Mouse (Mus musculus) forebrain, embryonic 10.5 days (tissue): ENCODE measurements around the gene Gm42791. TPM values are rescaled to one million over a fixed set of nuclear protein-coding genes. Genes with fewer than 3 reads are reported as not detected.

Source experiments
- DNase-seq: peaks from one replicate; pipeline ENCODE4 v3.0.0-alpha.2; 2017; ENCODE audit warnings: low spot score; ENCODE audit errors: extremely low spot score
- H3K27ac ChIP-seq: fragments of 300-500 bp; sonication (generic); 2 replicates; pipeline ENCODE4 v1.5.1; 2016; ENCODE audit warnings: mild to moderate bottlenecking
- H3K27me3 ChIP-seq: fragments of 300-500 bp; sonication (generic); 2 replicates; pipeline ENCODE4 v1.6.1; 2016; ENCODE audit warnings: mild to moderate bottlenecking; ENCODE audit not compliant: poor library complexity, severe bottlenecking
- H3K36me3 ChIP-seq: fragments of 300-500 bp; sonication (generic); replicated peaks from 2 replicates; pipeline ENCODE4 v1.6.1; 2016; ENCODE audit warnings: mild to moderate bottlenecking, moderate library complexity
- H3K4me1 ChIP-seq: fragments of 300-500 bp; sonication (generic); 2 replicates; pipeline ENCODE4 v1.6.1; 2016
- H3K4me3 ChIP-seq: fragments of 300-500 bp; sonication (generic); 2 replicates; pipeline ENCODE4 v1.5.1; 2016; ENCODE audit warnings: mild to moderate bottlenecking, moderate library complexity
- H3K9me3 ChIP-seq: fragments of 300-500 bp; sonication (generic); 2 replicates; pipeline ENCODE4 v1.6.1; 2016; ENCODE audit warnings: mild to moderate bottlenecking, moderate library complexity
- WGBS: fragments of 180-500 bp; shearing (Covaris S2); methylation state at CpG from one replicate; pipeline ENCODE4 v1.1.7; 2016; 5-methylcytosine and 5-hydroxymethylcytosine counted together
- polyA plus RNA-seq: library from polyadenylated mRNA; unstranded; fragments of >200 nt; fragmentation: Nextera tagmentation; extraction: Ambion mirVana; gene quantifications from 2 replicates; pipeline ENCODE4 v1.2.1, GENCODE M21; 2016

Gm42791 gene
- polyA plus RNA-seq: 1.2 and 2.5 TPM in 2 replicates

DNA sequence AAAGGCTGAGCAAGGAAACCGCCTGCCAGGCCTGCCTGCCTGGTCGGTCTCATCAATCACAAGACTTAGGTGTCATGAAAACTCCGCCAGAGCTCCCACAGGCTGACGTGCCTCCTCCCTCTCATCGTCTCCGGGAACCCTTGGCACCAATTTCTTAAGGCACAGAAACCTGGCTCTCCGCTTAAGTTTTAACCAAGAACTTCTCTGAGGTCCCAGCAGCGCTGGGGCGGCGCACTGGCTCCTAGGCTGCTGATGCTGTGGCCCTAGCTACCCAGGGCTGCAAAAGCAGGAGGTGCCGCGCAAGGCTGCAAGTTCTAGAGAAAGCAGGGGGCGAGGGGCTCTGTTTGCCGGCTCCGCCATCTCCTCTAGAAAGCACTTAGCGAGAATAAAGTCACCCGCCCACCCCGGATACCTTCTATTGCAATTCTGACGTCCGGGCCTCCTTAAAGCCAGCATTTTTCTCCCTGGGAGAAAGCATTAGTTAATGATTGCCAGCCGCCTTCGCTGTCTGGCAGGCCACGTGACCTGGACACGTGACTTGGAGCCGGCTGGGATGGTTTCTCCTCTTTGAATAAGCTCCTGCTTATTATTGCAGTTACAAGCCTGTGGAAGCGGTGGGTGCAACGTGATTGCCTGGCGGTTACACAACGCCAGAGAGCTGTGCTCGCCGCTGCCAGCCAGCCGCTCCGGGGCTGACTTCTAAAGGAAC lies at the start of gene Gm42791:
TSS of gene Gm42791 (minus strand) at position 442 of the 709 bp plus-strand sequence.
- Histone ChIP-seq H3K4me3 (peak within 1 kb of the TSS; percentile 62), H3K27me3 (no peaks in the 10 kb centered on the region), H3K27ac (peak within 1 kb of the TSS; percentile 92), H3K4me1 (peaks cover 28% of the 10 kb centered on the region), H3K36me3 (peaks cover 23% of the 10 kb centered on the region), H3K9me3 (peaks cover 23% of the 10 kb centered on the region; the same call in 1 of the 2 replicates)
- peak; percentile 90 for DNase-seq
- WGBS: 2% methylated on average over 33 of the region's 33 CpGs

GRCm38 (mm10) chr5:149044067-149044466 lies 49.1 kb upstream of the Gm42791 start:
- DNase-seq: no peak
- Histone ChIP-seq H3K36me3 (peaks cover 54% of the 10 kb centered on the region), H3K4me3 (no peak overlapping the region), H3K27me3 (no peaks in the 10 kb centered on the region), H3K4me1 (no peaks in the 10 kb centered on the region), H3K27ac (no peak overlapping the region), H3K9me3 (peaks cover 7% of the 10 kb centered on the region; the same call in 1 of the 2 replicates)
- WGBS: 87% methylated on average over 4 of the region's 4 CpGs

DNA sequence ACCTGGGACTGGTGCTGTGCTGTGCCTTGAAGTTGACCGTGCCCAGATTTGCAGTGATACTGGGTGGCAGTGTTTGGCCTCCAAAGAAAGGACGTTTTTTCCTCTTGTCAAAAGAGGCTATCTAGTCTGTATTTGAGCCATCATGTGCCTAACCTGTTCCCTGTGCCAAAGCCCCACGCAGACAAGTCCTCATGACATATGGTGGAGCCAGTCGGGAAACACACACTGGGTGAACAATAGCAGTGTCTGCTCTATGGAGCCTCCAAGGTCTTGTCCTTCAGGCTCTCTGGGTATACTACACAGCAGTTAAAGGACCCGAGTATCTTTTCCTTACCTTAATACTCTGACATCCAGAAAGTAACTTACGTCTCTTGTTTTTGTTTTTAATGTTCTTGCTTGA lies 48.3 kb upstream of the Gm42791 start:
- 87% methylated on average over 6 of the region's 6 CpGs for WGBS
- H3K4me1 ChIP-seq: no peaks in the 10 kb centered on the region
- no peak overlapping the region for H3K4me3 ChIP-seq
- peaks cover 49% of the 10 kb centered on the region for H3K36me3 ChIP-seq
- no peaks in the 10 kb centered on the region for H3K27me3 ChIP-seq
- H3K27ac ChIP-seq: no peak overlapping the region
- DNase-seq: no peak
- peaks cover 7% of the 10 kb centered on the region; the same call in 1 of the 2 replicates for H3K9me3 ChIP-seq

DNA sequence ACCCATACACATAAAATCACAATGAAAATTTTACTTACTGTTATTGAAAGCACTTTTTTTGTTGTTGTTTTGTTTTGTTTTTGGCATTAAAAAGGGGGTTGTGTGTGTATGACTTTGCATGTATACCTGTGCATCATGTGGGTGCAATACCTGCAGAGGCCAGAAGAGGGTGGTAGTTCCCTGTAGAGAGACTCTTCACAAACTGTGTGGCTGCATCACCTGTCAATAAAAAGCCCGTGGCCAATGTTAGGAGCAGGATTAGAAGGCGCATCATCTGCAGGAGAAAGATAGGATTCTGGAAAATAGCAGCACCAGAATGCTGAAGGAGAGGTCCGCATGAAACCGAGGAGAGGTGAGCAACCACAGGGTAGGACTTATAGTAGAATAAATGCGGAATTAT lies 44.9 kb upstream of the Gm42791 start:
- DNase-seq: no peak
- Histone ChIP-seq H3K27me3 (no peaks in the 10 kb centered on the region), H3K27ac (no peak overlapping the region), H3K36me3 (peaks cover 33% of the 10 kb centered on the region), H3K9me3 (peaks cover 19% of the 10 kb centered on the region; the same call in 1 of the 2 replicates), H3K4me3 (no peak overlapping the region), H3K4me1 (peaks cover 3% of the 10 kb centered on the region; the same call in 1 of the 2 replicates)
- WGBS: 89% methylated on average over 5 of the region's 5 CpGs

GRCm38 (mm10) chr5:149037729-149038128 lies 42.8 kb upstream of the Gm42791 start:
- WGBS: 41% methylated on average over 10 of the region's 10 CpGs
- no peaks in the 10 kb centered on the region for H3K27me3 ChIP-seq

GRCm38 (mm10) chr5:149036920-149037319 lies 42.0 kb upstream of the Gm42791 start:
- Histone ChIP-seq H3K9me3 (peaks cover 19% of the 10 kb centered on the region; the same call in 1 of the 2 replicates), H3K4me1 (peaks cover 4% of the 10 kb centered on the region), H3K36me3 (peaks cover 15% of the 10 kb centered on the region), H3K27me3 (peaks cover under 1% of the 10 kb centered on the region), H3K4me3 (no peak overlapping the region), H3K27ac (no peak overlapping the region)
- DNase-seq: no peak
- WGBS: 91% methylated on average over 3 of the region's 3 CpGs

More at GRCm38 (mm10) chr5:149037729-149038128, 42.8 kb upstream of the Gm42791 start:
- peaks cover 19% of the 10 kb centered on the region; the same call in 1 of the 2 replicates for H3K9me3 ChIP-seq
- no peak for DNase-seq
- H3K27ac ChIP-seq: no peak overlapping the region
- no peak overlapping the region for H3K4me3 ChIP-seq
- peaks cover 21% of the 10 kb centered on the region for H3K36me3 ChIP-seq
- H3K4me1 ChIP-seq: peaks cover 3% of the 10 kb centered on the region; the same call in 1 of the 2 replicates

DNA sequence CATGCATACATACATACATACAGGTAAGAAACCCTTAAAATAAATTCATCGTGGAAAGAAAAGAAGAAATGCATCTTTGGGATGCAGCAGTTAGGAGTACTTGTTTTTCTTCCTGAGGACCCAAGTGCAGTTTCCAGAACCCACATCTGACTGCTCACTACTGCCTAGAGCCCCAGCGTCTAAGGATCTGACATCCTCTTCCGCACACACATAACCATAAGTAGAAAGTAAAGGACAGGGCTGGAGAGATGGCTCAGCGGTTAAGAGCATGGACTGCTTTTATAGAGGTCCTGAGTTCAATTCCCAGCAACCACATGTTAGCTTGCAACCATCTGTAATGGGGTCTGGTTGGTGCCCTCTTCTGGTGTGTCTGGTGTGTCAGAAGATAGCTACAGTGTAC lies 37.5 kb upstream of the Gm42791 start:
- WGBS: 96% methylated on average over 4 of the region's 4 CpGs
- Histone ChIP-seq H3K27ac (no peak overlapping the region), H3K9me3 (peaks cover 12% of the 10 kb centered on the region; the same call in 1 of the 2 replicates), H3K36me3 (peaks cover 7% of the 10 kb centered on the region), H3K4me1 (peaks cover 23% of the 10 kb centered on the region), H3K4me3 (no peak overlapping the region), H3K27me3 (peaks cover 15% of the 10 kb centered on the region)
- DNase-seq: no peak

DNA sequence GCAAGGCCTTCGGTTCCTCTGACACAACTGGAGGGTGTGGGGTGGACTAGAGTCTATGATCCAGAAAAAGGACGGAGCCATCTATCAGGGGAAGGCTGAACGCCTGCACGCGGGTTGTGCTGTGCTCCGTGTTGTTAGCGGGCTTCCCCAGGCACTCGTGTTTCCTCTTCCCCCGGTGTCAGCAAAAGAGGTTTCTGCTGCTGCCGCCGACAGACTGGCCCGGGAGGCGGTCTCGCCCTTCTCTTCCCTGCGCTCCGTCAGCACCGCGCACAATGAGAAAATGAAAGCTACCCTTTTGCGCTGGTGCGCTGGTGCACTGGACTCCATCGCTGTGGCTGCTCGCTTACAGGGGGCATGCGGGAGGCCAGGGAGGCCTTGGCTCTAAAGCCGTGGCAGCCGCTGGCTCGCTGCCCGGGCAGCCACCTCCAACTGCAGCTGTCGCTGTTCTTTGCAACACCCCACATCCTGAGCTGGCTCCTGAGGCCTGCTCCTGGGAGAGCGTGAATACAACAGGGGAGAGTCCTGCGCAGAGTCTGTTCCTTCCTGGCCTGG lies 36.3 kb upstream of the Gm42791 start:
- WGBS: 6% methylated on average over 30 of the region's 30 CpGs

DNA sequence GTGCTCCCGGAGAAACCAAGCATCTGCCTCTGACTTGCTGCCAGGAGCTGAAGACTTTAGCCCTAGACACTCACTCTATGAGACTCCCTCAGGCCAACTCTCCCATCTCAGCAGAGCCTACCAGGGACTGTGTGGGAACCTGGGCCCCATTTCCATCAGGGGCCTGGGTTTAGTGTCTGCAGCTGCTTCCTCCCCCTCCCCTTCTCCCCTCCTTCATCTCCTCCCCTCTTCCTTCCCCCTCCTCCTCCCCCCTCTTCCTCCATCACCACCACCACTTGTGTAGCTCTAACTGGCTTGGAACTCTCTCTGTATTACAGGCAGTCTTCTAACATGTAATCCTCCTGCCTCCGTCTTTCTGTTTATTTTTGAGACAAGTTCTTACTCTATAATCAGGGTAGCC lies 35.2 kb upstream of the Gm42791 start:
- H3K4me1 ChIP-seq: peaks cover 23% of the 10 kb centered on the region
- no peak for DNase-seq
- H3K4me3 ChIP-seq: no peak overlapping the region
- peak overlapping the region; percentile 35; the same call in 1 of the 2 replicates for H3K27ac ChIP-seq
- H3K27me3 ChIP-seq: peaks cover 15% of the 10 kb centered on the region
- peaks cover 5% of the 10 kb centered on the region; the same call in 1 of the 2 replicates for H3K9me3 ChIP-seq
- H3K36me3 ChIP-seq: no peaks in the 10 kb centered on the region
- 58% methylated on average over 2 of the region's 2 CpGs for WGBS

More for the DNA sequence above, 36.3 kb upstream of the Gm42791 start:
- Histone ChIP-seq H3K9me3 (peaks cover 9% of the 10 kb centered on the region; the same call in 1 of the 2 replicates), H3K36me3 (0 out of 2 replicates have a peak, but pooled peaks cover 1% of the 10 kb centered on the region), H3K4me1 (peaks cover 23% of the 10 kb centered on the region), H3K27me3 (peaks cover 15% of the 10 kb centered on the region), H3K27ac (peak overlapping the region; percentile 86), H3K4me3 (peak overlapping the region; percentile 49)
- peak; percentile 58 for DNase-seq

DNA sequence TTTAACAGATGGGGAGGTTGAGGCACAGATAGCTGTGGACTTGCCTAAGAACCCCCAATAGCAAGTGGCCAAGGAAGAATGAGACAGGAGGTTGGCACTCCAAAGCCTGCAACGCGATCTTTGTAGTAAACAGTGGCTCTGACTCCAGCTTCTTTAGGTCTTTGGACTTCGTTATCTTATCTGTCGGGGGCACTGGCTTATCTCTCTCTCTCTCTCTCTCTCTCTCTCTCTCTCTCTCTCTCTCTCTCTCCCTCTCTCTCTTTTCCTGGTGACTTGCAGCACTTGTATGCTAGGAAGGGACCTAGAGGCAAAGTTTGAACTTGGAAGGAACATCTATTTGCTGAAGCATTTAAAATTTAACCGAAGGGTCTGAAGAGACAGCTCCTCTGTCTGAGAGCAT lies 33.4 kb upstream of the Gm42791 start:
- H3K36me3 ChIP-seq: no peaks in the 10 kb centered on the region
- peaks cover 15% of the 10 kb centered on the region for H3K27me3 ChIP-seq
- H3K4me3 ChIP-seq: no peak overlapping the region
- DNase-seq: no peak
- 76% methylated on average over 5 of the region's 5 CpGs for WGBS
- H3K9me3 ChIP-seq: peaks cover 5% of the 10 kb centered on the region; the same call in 1 of the 2 replicates
- H3K27ac ChIP-seq: no peak overlapping the region
- H3K4me1 ChIP-seq: peaks cover 23% of the 10 kb centered on the region

DNA sequence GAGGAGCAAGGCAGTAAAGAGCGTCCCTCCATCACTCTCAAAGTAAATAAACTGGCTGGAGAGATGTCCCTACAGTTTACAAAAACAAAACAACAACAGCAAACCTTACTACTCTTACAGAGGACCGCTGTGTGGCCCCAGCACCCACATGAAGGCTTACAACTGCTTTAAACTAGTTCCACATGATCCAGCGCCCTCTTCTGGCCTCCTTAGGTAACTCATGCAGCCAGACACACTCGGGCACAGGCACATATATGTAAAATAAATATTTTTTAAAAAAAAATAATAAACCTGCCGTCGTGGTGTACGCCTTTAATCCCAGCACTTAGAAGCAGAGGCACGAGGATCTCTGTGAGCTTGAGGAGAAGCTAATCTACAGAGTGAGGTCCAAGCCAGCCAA lies 32.4 kb upstream of the Gm42791 start:
- no peak for DNase-seq
- Histone ChIP-seq H3K4me3 (no peak overlapping the region), H3K27me3 (peaks cover 15% of the 10 kb centered on the region), H3K4me1 (peaks cover 23% of the 10 kb centered on the region), H3K27ac (no peak overlapping the region), H3K36me3 (no peaks in the 10 kb centered on the region), H3K9me3 (peaks cover 5% of the 10 kb centered on the region; the same call in 1 of the 2 replicates)
- 82% methylated on average over 8 of the region's 8 CpGs for WGBS

- Histone ChIP-seq H3K27me3 (peaks cover 19% of the 10 kb centered on the region), H3K9me3 (no peaks in the 10 kb centered on the region), H3K36me3 (no peaks in the 10 kb centered on the region), H3K4me1 (peaks cover 12% of the 10 kb centered on the region), H3K4me3 (no peak overlapping the region), H3K27ac (no peak overlapping the region)
- WGBS: 69% methylated on average over 7 of the region's 7 CpGs
- no peak for DNase-seq
Observed at GRCm38 (mm10) chr5:149021120-149021519, 26.2 kb upstream of the Gm42791 start.

DNA sequence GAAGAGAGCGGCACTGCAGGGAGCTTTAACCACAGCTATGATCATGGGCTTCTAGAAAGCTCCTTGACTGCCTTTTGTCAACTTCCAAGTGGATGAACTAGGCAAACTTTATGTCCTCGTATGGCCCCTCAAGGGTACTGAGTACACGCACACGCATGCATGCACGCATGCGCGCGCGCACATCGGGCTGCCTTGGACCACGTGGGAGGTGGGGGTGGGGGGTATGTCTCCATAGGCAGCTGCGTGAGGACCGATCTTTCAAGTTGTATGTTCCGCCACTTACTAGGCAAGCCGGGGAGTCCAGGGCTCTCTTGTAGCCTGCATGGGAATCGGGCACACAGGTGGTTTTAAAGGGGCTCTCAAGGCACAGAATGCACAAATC lies 25.7 kb upstream of the Gm42791 start:
- H3K4me1 ChIP-seq: peaks cover 17% of the 10 kb centered on the region
- H3K27ac ChIP-seq: no peak overlapping the region
- 70% methylated on average over 16 of the region's 16 CpGs for WGBS
- H3K36me3 ChIP-seq: no peaks in the 10 kb centered on the region
- H3K9me3 ChIP-seq: no peaks in the 10 kb centered on the region
- no peak for DNase-seq
- H3K4me3 ChIP-seq: no peak overlapping the region
- H3K27me3 ChIP-seq: peaks cover 22% of the 10 kb centered on the region
